Mouse (Mus musculus): ENCODE measurements around the gene Fam57b.

The Fam57b gene

DNA sequence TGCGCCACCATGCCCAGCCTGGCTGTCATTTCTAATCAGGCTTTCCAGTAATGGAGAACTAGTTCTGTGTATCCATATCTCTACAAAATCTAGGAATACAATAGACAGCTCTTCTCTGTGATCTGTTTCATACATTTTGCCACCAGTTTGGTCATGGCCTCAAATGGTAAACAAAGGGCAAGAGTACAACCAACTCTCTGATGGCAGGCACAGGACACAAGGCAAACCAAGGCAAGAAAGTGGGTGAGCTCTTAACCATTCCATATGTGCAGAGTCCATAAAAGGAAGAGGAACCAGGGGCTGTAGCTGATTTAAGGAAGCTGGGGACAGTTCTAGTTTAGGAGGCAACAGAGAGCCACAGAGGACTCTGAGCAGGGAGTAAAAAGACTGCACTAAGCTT is 79.8 kb downstream of the Fam57b start:
- DNase-seq (ENCODE audit: low spot score), result no peak
